Mouse (Mus musculus) neural tube, embryonic 12.5 days (tissue): Measurements from ENCODE around the gene Tent5d. TPM values are rescaled to one million over a fixed set of nuclear protein-coding genes. Genes with fewer than 3 reads are reported as not detected.

ENCODE experiments used
- polyA plus RNA-seq: library from polyadenylated mRNA; unstranded; fragments of >200 nt; fragmentation: Nextera tagmentation; extraction: Ambion mirVana; gene quantifications from 2 replicates; pipeline ENCODE4 v1.2.1, GENCODE M21; 2016

The Tent5d gene
- polyA plus RNA-seq, 1 experiment from 2014 or later = not detected

Other genes starting within 250 kb of the Tent5d start
- gene Tbx22, start 124.6 kb upstream of the Tent5d start, polyA plus RNA-seq = 0.04 TPM in 1 of 2 replicates, not detected in the other
- gene 2610002M06Rik, start 23.7 kb downstream of the Tent5d start, polyA plus RNA-seq = 9.7 and 11.5 TPM in 2 replicates
- not detected in 2 replicates for gene Gm732, start 155.9 kb downstream of the Tent5d start, polyA plus RNA-seq